Mouse (Mus musculus): Measurements from ENCODE around the gene Atf5.

GRCm38 (mm10) chr7:44835373-44836015, 19.0 kb upstream of the Atf5 start:
- TF ChIP-seq POLR2AphosphoS2 (IDR thresholded peaks at IDR 0.05; ENCODE audit: low read depth, low read length) (no peak; the same call in 1 of the 2 replicates), MAX (IDR thresholded peaks at IDR 0.05; ENCODE audit: low read length) (peak; percentile 49)

Measured in CH12.LX (cell line).